8 mouse cellular contexts compared by ENCODE assay signal in genomic region chr5:88721565-88722212, GRCm38 (mm10). TPM values are rescaled to one million over a fixed set of nuclear protein-coding genes. Genes with fewer than 3 reads are reported as not detected.
A peak's percentile ranks its signal among the peaks of the same experiment; 100 is the strongest.
DNase-seq lines count a peak whose midpoint lies in the region; ATAC-seq and TF ChIP-seq lines count a peak whose summit lies in the region.

No protein-coding gene starts in this region.

- no peaks in the 10 kb centered on the region for H3K27me3 ChIP-seq in liver, embryonic 15.5 days
- H3K27me3 ChIP-seq in stomach, postnatal 0 days (ENCODE audit: control insufficient read depth, insufficient read depth, low read length) = no peaks in the 10 kb centered on the region

- peak overlapping the region; percentile 96 for H3K27ac ChIP-seq in liver, embryonic 15.5 days (replicated peaks)
- peak overlapping the region; percentile 97 for H3K27ac ChIP-seq in stomach, postnatal 0 days (replicated peaks)

- H3K9ac ChIP-seq in liver, embryonic 15.5 days = peak overlapping the region; percentile 97
- H3K9ac ChIP-seq in stomach, postnatal 0 days (ENCODE audit: low read length) = peak overlapping the region; percentile 98

- WGBS in liver, embryonic 15.5 days (ENCODE audit: insufficient replicate concordance) = 2% methylated on average over 31 of the region's 31 CpGs
- under 1% methylated on average over 31 of the region's 31 CpGs for WGBS in stomach, postnatal 0 days

- H3K4me1 ChIP-seq in liver, embryonic 15.5 days (replicated peaks) = peaks cover 51% of the 10 kb centered on the region
- no peaks in the 10 kb centered on the region; the same call in 1 of the 2 replicates for H3K4me1 ChIP-seq in stomach, postnatal 0 days (replicated peaks; ENCODE audit: control insufficient read depth, insufficient read depth)

- peak; percentile 60 for ATAC-seq in liver, embryonic 15.5 days (ENCODE audit: insufficient read depth)
- ATAC-seq in stomach, postnatal 0 days (ENCODE audit: low FRiP score, low TSS enrichment) = peak; percentile 67

- intact Hi-C loops in gastrocnemius, postnatal 14 days (cut with DNase I; ENCODE audit: low total_unique reads) = loop anchor here (5.0 kb wide), 1 partner anchor 44 kb away; the partner anchor contains the start of gene Grsf1

- DNase-seq in layer of hippocampus, adult 9-11 months = peak; percentile 15
- DNase-seq in layer of hippocampus, adult 9-10 months (ENCODE audit: low spot score) = no peak
- DNase-seq in cerebellum, adult 9-10 months = peak; percentile 37
- DNase-seq in gastrocnemius, postnatal 14 days = peak; percentile 41
- DNase-seq in kidney, adult 11 months = peak; percentile 35
- peak; percentile 34 for DNase-seq in naive thymus-derived CD4-positive, alpha-beta T cell, adult 2 months (ENCODE audit: low read depth)
- peak; percentile 77 for DNase-seq in stomach, postnatal 0 days (ENCODE audit: low spot score)

- no peak for TF ChIP-seq EP300 in stomach, postnatal 0 days (optimal IDR thresholded peaks at IDR 0.05)

- peaks cover 5% of the 10 kb centered on the region for H3K36me3 ChIP-seq in liver, embryonic 15.5 days (replicated peaks)
- H3K36me3 ChIP-seq in stomach, postnatal 0 days (ENCODE audit: control insufficient read depth, insufficient read depth, low read length) = no peaks in the 10 kb centered on the region

- H3K4me2 ChIP-seq in liver, embryonic 15.5 days = peak overlapping the region; percentile 80
- peak overlapping the region; percentile 91 for H3K4me2 ChIP-seq in stomach, postnatal 0 days (replicated peaks; ENCODE audit: low read depth)

- no peaks in the 10 kb centered on the region for H3K9me3 ChIP-seq in liver, embryonic 15.5 days (replicated peaks)
- H3K9me3 ChIP-seq in stomach, postnatal 0 days (ENCODE audit: control insufficient read depth, low read length) = no peaks in the 10 kb centered on the region

- no peak for TF ChIP-seq CTCF in stomach, postnatal 0 days (IDR thresholded peaks at IDR 0.05; ENCODE audit: low read depth)

- peak overlapping the region; percentile 100 for H3K4me3 ChIP-seq in liver, embryonic 15.5 days (replicated peaks)
- H3K4me3 ChIP-seq in stomach, postnatal 0 days (ENCODE audit: low read depth, low read length) = peak overlapping the region; percentile 100

RNA-seq across cellular contexts. Expression of gene Mob1b, which starts 1.0 kb away (rescaled TPM):
- total RNA-seq in gastrocnemius, postnatal 14 days (2021) = 10 to 100 TPM; 25.8 to 29.9 TPM
- 9.1 and 9.4 TPM in 2 replicates for polyA plus RNA-seq in liver, embryonic 15.5 days (2015; fragmentation: Nextera tagmentation; extraction: Ambion mirVana)
- polyA plus RNA-seq in stomach, postnatal 0 days (2015; fragmentation: Nextera tagmentation; extraction: Ambion mirVana) = 7.9 and 10.1 TPM in 2 replicates

RNA-seq across cellular contexts. Expression of gene Dck, which starts 43.1 kb away (rescaled TPM):
- 1 to 10 TPM; 2.6 to 3.8 TPM for total RNA-seq in gastrocnemius, postnatal 14 days (2021)
- polyA plus RNA-seq in liver, embryonic 15.5 days (2015; fragmentation: Nextera tagmentation; extraction: Ambion mirVana) = 90.6 and 96.1 TPM in 2 replicates
- 11.0 and 12.4 TPM in 2 replicates for polyA plus RNA-seq in stomach, postnatal 0 days (2015; fragmentation: Nextera tagmentation; extraction: Ambion mirVana)

RNA-seq across cellular contexts. Expression of gene Grsf1, which starts 45.7 kb away (rescaled TPM):
- 100 to 1,000 TPM; 112 to 120 TPM for total RNA-seq in gastrocnemius, postnatal 14 days (2021)
- polyA plus RNA-seq in liver, embryonic 15.5 days (2015; fragmentation: Nextera tagmentation; extraction: Ambion mirVana) = 25.6 and 26.7 TPM in 2 replicates
- polyA plus RNA-seq in stomach, postnatal 0 days (2015; fragmentation: Nextera tagmentation; extraction: Ambion mirVana) = 32.8 and 35.1 TPM in 2 replicates
